Mouse (Mus musculus) CH12.LX (cell line): ENCODE data around the gene Lrrc23. TPM values are rescaled to one million over a fixed set of nuclear protein-coding genes. Genes with fewer than 3 reads are reported as not detected.
A peak's percentile ranks its signal among the peaks of the same experiment; 100 is the strongest.

Source experiments
- DNase-seq: peaks from one replicate; pipeline ENCODE4 v3.0.0-alpha.2; 2013; ENCODE audit errors: extremely low read depth
- H3K27ac ChIP-seq: 2 replicates; pipeline ENCODE4 v1.5.1; 2012; ENCODE audit warnings: low read depth, mild to moderate bottlenecking, control low read depth, moderate library complexity; ENCODE audit not compliant: insufficient read depth
- H3K27me3 ChIP-seq: replicated peaks from 2 replicates; pipeline ENCODE3; 2012; ENCODE audit warnings: inconsistent platforms
- H3K36me3 ChIP-seq, 2 experiments: replicated peaks in 1 of 2; 2 replicates each; pipeline versions ENCODE3 to v1.6.1; 2012; ENCODE audit warnings: inconsistent platforms in 1 of 2, low read length in 1 of 2, mild to moderate bottlenecking in 1 of 2, mixed read lengths in 1 of 2, moderate library complexity in 1 of 2; ENCODE audit not compliant: control insufficient read depth in 1 of 2, insufficient read depth in 1 of 2
- H3K4me1 ChIP-seq, 2 experiments: 2 replicates each; pipeline ENCODE4 v1.6.1; 2012; ENCODE audit warnings: inconsistent platforms in 1 of 2, moderate library complexity in 1 of 2; ENCODE audit not compliant: insufficient read depth in 2 of 2, control insufficient read depth in 1 of 2
- H3K4me2 ChIP-seq: 2 replicates; pipeline ENCODE4 v1.6.1; 2012; ENCODE audit warnings: low read depth, mild to moderate bottlenecking, control low read depth; ENCODE audit not compliant: poor library complexity, insufficient read depth, severe bottlenecking
- H3K4me3 ChIP-seq, 3 experiments: fragments of 150-350 bp in 1 of 3; sonication (generic) in 1 of 3; replicated peaks in 1 of 3; 2 replicates each; pipeline versions ENCODE3 to v1.5.1; 2011 to 2012; ENCODE audit warnings: low read depth in 2 of 3, low read length in 2 of 3, mild to moderate bottlenecking in 2 of 3, moderate library complexity in 2 of 3, control low read depth in 1 of 3, improper control_type of control experiment in 1 of 3, inconsistent platforms in 1 of 3, mixed read lengths in 1 of 3; ENCODE audit not compliant: poor library complexity in 1 of 3
- H3K79me2 ChIP-seq: replicated peaks from 2 replicates; pipeline ENCODE4 v1.6.1; 2012; ENCODE audit warnings: mild to moderate bottlenecking, moderate library complexity; ENCODE audit not compliant: control insufficient read depth, poor library complexity, insufficient read depth, severe bottlenecking; ENCODE audit errors: extremely low read depth
- H3K9ac ChIP-seq: 2 replicates; pipeline ENCODE4 v1.6.1; 2012; ENCODE audit warnings: low read depth, mild to moderate bottlenecking, control low read depth, moderate library complexity; ENCODE audit not compliant: insufficient read depth
- H3K9me3 ChIP-seq: replicated peaks from 2 replicates; pipeline ENCODE3; 2012; ENCODE audit warnings: low read length, inconsistent platforms, mixed read lengths
- BHLHE40 ChIP-seq: IDR thresholded peaks from 2 replicates; pipeline ENCODE4 v1.6.1; 2011; ENCODE audit warnings: mild to moderate bottlenecking, low read depth, low read length, improper control_type of control experiment
- CHD2 ChIP-seq: IDR thresholded peaks from 2 replicates; pipeline ENCODE4 v1.6.1; 2011; ENCODE audit warnings: low read length, improper control_type of control experiment
- ELF1 ChIP-seq: IDR thresholded peaks from 2 replicates; pipeline ENCODE4 v1.6.1; 2014; ENCODE audit warnings: low read depth, mild to moderate bottlenecking, inconsistent platforms, low read length, improper control_type of control experiment
- EP300 ChIP-seq: IDR thresholded peaks from 2 replicates; pipeline ENCODE4 v1.6.1; 2011; ENCODE audit warnings: low read length, improper control_type of control experiment
- ETS1 ChIP-seq: conservative IDR thresholded peaks from 2 replicates; pipeline ENCODE4 v1.6.1; 2012; ENCODE audit warnings: low read depth, mild to moderate bottlenecking, inconsistent platforms, low read length, improper control_type of control experiment, moderate library complexity
- HCFC1 ChIP-seq: IDR thresholded peaks from 2 replicates; pipeline ENCODE4 v1.6.1; 2012; ENCODE audit warnings: low read depth, mild to moderate bottlenecking, inconsistent platforms, low read length, improper control_type of control experiment
- IRF4 ChIP-seq: IDR thresholded peaks from 2 replicates; pipeline ENCODE4 v1.6.1; 2014; ENCODE audit warnings: low read depth, mild to moderate bottlenecking, inconsistent platforms, low read length, improper control_type of control experiment
- JUN ChIP-seq: IDR thresholded peaks from 2 replicates; pipeline ENCODE4 v1.6.1; 2011; ENCODE audit warnings: low read depth, mild to moderate bottlenecking, low read length, improper control_type of control experiment, moderate library complexity; ENCODE audit not compliant: insufficient read depth
- KAT2A ChIP-seq: IDR thresholded peaks from 2 replicates; pipeline ENCODE4 v1.6.1; 2012; ENCODE audit warnings: low read length, improper control_type of control experiment, inconsistent platforms; ENCODE audit not compliant: insufficient replicate concordance
- MAFK ChIP-seq: IDR thresholded peaks from 2 replicates; pipeline ENCODE4 v1.6.1; 2011; ENCODE audit warnings: low read length, improper control_type of control experiment; ENCODE audit not compliant: insufficient replicate concordance
- MAZ ChIP-seq: IDR thresholded peaks from 2 replicates; pipeline ENCODE4 v1.6.1; 2012; ENCODE audit warnings: low read depth, mild to moderate bottlenecking, inconsistent platforms, low read length, improper control_type of control experiment, moderate library complexity
- MXI1 ChIP-seq: IDR thresholded peaks from 2 replicates; pipeline ENCODE4 v1.6.1; 2011; ENCODE audit warnings: mild to moderate bottlenecking, low read depth, low read length, improper control_type of control experiment
- MYC ChIP-seq: IDR thresholded peaks from 2 replicates; pipeline ENCODE4 v1.6.1; 2011; ENCODE audit warnings: low read depth, mild to moderate bottlenecking, improper control_type of control experiment, low read length
- NELFE ChIP-seq: IDR thresholded peaks from 2 replicates; pipeline ENCODE4 v1.6.1; 2011; ENCODE audit warnings: low read depth, low read length, improper control_type of control experiment
- NRF1 ChIP-seq: IDR thresholded peaks from 2 replicates; pipeline ENCODE4 v1.6.1; 2014; ENCODE audit warnings: low read depth, mild to moderate bottlenecking, inconsistent platforms, low read length, improper control_type of control experiment, moderate library complexity
- POLR2A ChIP-seq: IDR thresholded peaks from 2 replicates; pipeline ENCODE4 v1.6.1; 2011; ENCODE audit warnings: low read depth, mild to moderate bottlenecking, improper control_type of control experiment, low read length
- POLR2AphosphoS2 ChIP-seq: IDR thresholded peaks from 2 replicates; pipeline ENCODE4 v1.6.1; 2011; ENCODE audit warnings: low read depth, low read length, improper control_type of control experiment
- RAD21 ChIP-seq: IDR thresholded peaks from 2 replicates; pipeline ENCODE4 v1.6.1; 2011; ENCODE audit warnings: low read depth, mild to moderate bottlenecking, low read length, improper control_type of control experiment, moderate library complexity
- SIN3A ChIP-seq: IDR thresholded peaks from 2 replicates; pipeline ENCODE4 v1.6.1; 2012; ENCODE audit warnings: low read length, improper control_type of control experiment, inconsistent platforms
- SMC3 ChIP-seq: IDR thresholded peaks from 2 replicates; pipeline ENCODE4 v1.6.1; 2011; ENCODE audit warnings: low read depth, low read length, improper control_type of control experiment
- TBP ChIP-seq: conservative IDR thresholded peaks from 2 replicates; pipeline ENCODE4 v1.6.1; 2011; ENCODE audit warnings: low read depth, low read length, improper control_type of control experiment
- TCF12 ChIP-seq: IDR thresholded peaks from 2 replicates; pipeline ENCODE4 v1.6.1; 2014; ENCODE audit warnings: low read depth, mild to moderate bottlenecking, inconsistent platforms, low read length, improper control_type of control experiment
- UBTF ChIP-seq: IDR thresholded peaks from 2 replicates; pipeline ENCODE4 v1.6.1; 2012; ENCODE audit warnings: low read depth, mild to moderate bottlenecking, inconsistent platforms, low read length, improper control_type of control experiment, moderate library complexity
- USF1 ChIP-seq: IDR thresholded peaks from 2 replicates; pipeline ENCODE4 v1.6.1; 2014; ENCODE audit warnings: low read depth, mild to moderate bottlenecking, inconsistent platforms, low read length, improper control_type of control experiment
- USF2 ChIP-seq: conservative IDR thresholded peaks from 2 replicates; pipeline ENCODE4 v1.6.1; 2011; ENCODE audit warnings: low read depth, low read length, improper control_type of control experiment
- ZC3H11A ChIP-seq: IDR thresholded peaks from 2 replicates; pipeline ENCODE4 v1.6.1; 2012; ENCODE audit warnings: low read depth, mild to moderate bottlenecking, inconsistent platforms, low read length, improper control_type of control experiment
- ZKSCAN1 ChIP-seq: IDR thresholded peaks from 2 replicates; pipeline ENCODE4 v1.6.1; 2012; ENCODE audit warnings: low read depth, inconsistent platforms, low read length, improper control_type of control experiment, borderline replicate concordance
- dilution Hi-C: fragments of 300-500 bp; cut with MboI; formaldehyde crosslinking; loops from 2 replicates; pipeline ENCODE4 v1.14.3; 2020; ENCODE audit warnings: low sequenced_read_pairs; ENCODE audit not compliant: extremely low pct_unique_long_range_greater_than_20kb, extremely low pct_ligation_motif_present
- in situ Hi-C: fragments of 300-500 bp; cut with MboI; formaldehyde crosslinking; loops from 3 replicates; pipeline ENCODE4 v1.14.3; 2019; ENCODE audit warnings: low sequenced_read_pairs, low pct_ligation_motif_present, low pct_unique_long_range_greater_than_20kb, mixed read lengths
- polyA plus RNA-seq: library from polyadenylated mRNA; unstranded; fragments of >175 nt; gene quantifications from 2 replicates; pipeline ENCODE4 v1.2.1, GENCODE M21; 2012; ENCODE audit warnings: low read depth; ENCODE audit not compliant: insufficient read length
- total RNA-seq, 2 experiments: library from RNA; depleted of rRNA; stranded (reverse); fragments of 300-350 nt in 1 of 2; fragments of >200 nt in 1 of 2; gene quantifications; 2 replicates each; pipeline ENCODE4 v1.2.3; 2012 to 2014

Lrrc23 gene
- total and polyA plus RNA-seq, 3 experiments: 0.20 TPM; not detected in 2

- no peaks in the 10 kb centered on the region for H3K9me3 ChIP-seq
- peaks cover 15% of the 10 kb centered on the region for H3K27me3 ChIP-seq
- peak within 1 kb of the TSS; percentile 67 to 98 (median 88) for H3K4me3 ChIP-seq
- dilution Hi-C loops (no loop called here), in situ Hi-C loops (no loop called here)
- peaks cover 16 to 31% of the 10 kb centered on the region in 2 experiments for H3K36me3 ChIP-seq
- H3K4me2 ChIP-seq: peak within 1 kb of the TSS; percentile 80
- H3K4me1 ChIP-seq: peaks cover 7 to 33% of the 10 kb centered on the region in 2 experiments
- DNase-seq: peak; percentile 71
- peak within 1 kb of the TSS; percentile 76 for H3K27ac ChIP-seq
- peak within 1 kb of the TSS; percentile 86 for H3K9ac ChIP-seq
- H3K79me2 ChIP-seq: no peaks in the 10 kb centered on the region
- TF ChIP-seq NRF1 (peak; percentile 34; the same call in 1 of the 2 replicates), ZKSCAN1 (no peak), POLR2AphosphoS2 (no peak; the same call in 1 of the 2 replicates), POLR2A (peak; percentile 41; the same call in 1 of the 2 replicates), UBTF (peak; percentile 82; the same call in 1 of the 2 replicates), USF1 (peak; percentile 70), MAZ (peak; percentile 70), USF2 (no peak; the same call in 1 of the 2 replicates), TBP (no peak), MAFK (no peak), ETS1 (peak; percentile 62), HCFC1 (no peak), BHLHE40 (peak; percentile 80), KAT2A (no peak), JUN (no peak), MXI1 (peak; percentile 69), TCF12 (peak; percentile 71; the same call in 1 of the 2 replicates), NELFE (0 out of 2 replicates have a peak, but pooled peaks have one; percentile 17), ELF1 (no peak), ZC3H11A (no peak), EP300 (no peak), RAD21 (no peak), MYC (no peak), SIN3A (no peak; the same call in 1 of the 2 replicates), IRF4 (peak; percentile 64; the same call in 1 of the 2 replicates), SMC3 (no peak), CHD2 (peak; percentile 64)
These were observed 10.3 kb downstream of the Lrrc23 start, which contains the start of gene Eno2 for GRCm38 (mm10) chr6:124769101-124769765. Eno2 (minus strand) TSS chr6:124769673.
